Mouse (Mus musculus) embryonic fibroblast, embryonic 13.5 days (primary cell): ENCODE measurements at regions not wholly inside any gene's neighbourhood (a gene's known extent, or its start where the extent isn't known, plus 50 kb on each side); places are given as distances from the start of the nearest gene placed in this dataset.

ENCODE experiments used
- CTCF ChIP-seq: IDR thresholded peaks from 2 replicates; pipeline ENCODE4 v1.5.1; 2011; ENCODE audit warnings: mild to moderate bottlenecking, control low read depth, low read length, moderate library complexity, borderline replicate concordance; ENCODE audit not compliant: insufficient read depth
- POLR2A ChIP-seq: IDR thresholded peaks from 2 replicates; pipeline ENCODE4 v1.6.1; 2011; ENCODE audit warnings: low read depth, mild to moderate bottlenecking, control low read depth, low read length, moderate library complexity

DNA sequence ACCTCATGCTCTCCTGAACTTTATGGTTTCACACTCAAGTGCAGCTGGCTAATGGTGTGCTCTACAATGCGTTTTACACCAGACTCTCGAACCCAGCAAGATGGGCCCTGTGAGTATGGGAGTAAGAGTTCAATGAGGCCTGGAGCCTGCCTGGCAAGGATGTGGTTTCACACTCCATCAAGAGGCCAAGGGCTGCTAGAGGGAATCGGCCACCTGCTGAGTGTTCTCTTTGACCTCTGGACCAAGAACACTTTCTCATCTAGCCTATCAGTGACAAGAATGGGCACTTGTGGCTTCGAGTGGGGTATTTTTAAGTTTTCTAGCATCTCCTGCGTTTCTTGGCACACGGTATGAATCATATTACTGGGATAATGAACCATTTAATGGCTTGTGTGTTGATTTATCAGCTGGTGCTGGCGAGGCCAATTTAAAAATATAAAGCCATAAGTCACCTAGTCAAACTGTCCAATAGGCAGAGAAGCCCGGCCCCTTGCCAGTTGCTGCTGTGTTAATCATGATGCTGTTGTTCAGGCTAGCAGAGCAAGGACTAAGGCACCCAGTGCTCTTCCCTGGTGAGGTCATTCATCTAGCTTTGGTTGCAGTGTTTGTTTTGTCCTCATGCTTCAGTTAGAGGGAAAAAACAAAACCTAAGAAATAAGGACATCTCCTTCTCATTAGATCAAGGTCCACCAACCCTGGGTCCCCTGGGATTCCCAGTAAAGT lies 157.7 kb downstream of the Zfp619 start:
- no peak for TF ChIP-seq CTCF
- TF ChIP-seq POLR2A: no peak
